Mouse (Mus musculus) G1E (cell line): ENCODE measurements at regions not wholly inside any gene's neighbourhood (a gene's known extent, or its start where the extent isn't known, plus 50 kb on each side); places are given as distances from the start of the nearest gene placed in this dataset.

Source experiments
- CTCF ChIP-seq: IDR thresholded peaks from 2 replicates; pipeline ENCODE4 v1.5.1; 2012; ENCODE audit warnings: low read depth, low read length, inconsistent platforms, mixed read lengths
- POLR2AphosphoS5 ChIP-seq: IDR thresholded peaks from 2 replicates; pipeline ENCODE4 v1.6.1; 2012; ENCODE audit warnings: low read depth, low read length, inconsistent platforms; ENCODE audit not compliant: insufficient replicate concordance

- TF ChIP-seq CTCF (no peak), POLR2AphosphoS5 (no peak)
Observed at GRCm38 (mm10) chr9:98708001-98708680, 106.7 kb upstream of the Mrps22 start.
